Mouse (Mus musculus) macrophage (primary cell): ENCODE data around the gene Chrne. TPM values are rescaled to one million over a fixed set of nuclear protein-coding genes. Genes with fewer than 3 reads are reported as not detected.

Experiments used
- H3K27ac ChIP-seq: fragments of 350-480 bp; formaldehyde crosslinking; 2 replicates; pipeline ENCODE4 v1.9.0; 2021
- H3K36me3 ChIP-seq: fragments of 350-480 bp; formaldehyde crosslinking; 2 replicates; pipeline ENCODE4 v1.9.0; 2021; ENCODE audit errors: inconsistent target
- H3K4me3 ChIP-seq: fragments of 350-480 bp; formaldehyde crosslinking; 2 replicates; pipeline ENCODE4 v1.9.0; 2021; ENCODE audit errors: inconsistent target
- H3K79me2 ChIP-seq: fragments of 350-480 bp; formaldehyde crosslinking; 2 replicates; pipeline ENCODE4 v1.9.0; 2021; ENCODE audit errors: inconsistent target
- WGBS: methylation state at CpG from one replicate; pipeline ENCODE4 v1.1.7; 2026; ENCODE audit warnings: inconsistent platforms; ENCODE audit not compliant: missing documents; 5-methylcytosine and 5-hydroxymethylcytosine counted together
- polyA plus RNA-seq: library from polyadenylated mRNA; stranded (reverse); fragments of 250-400 nt; gene quantifications from 3 replicates; pipeline ENCODE4 v1.2.4, GENCODE M21; 2018; ENCODE audit warnings: inconsistent platforms

Gene Chrne
- polyA plus RNA-seq, 1 experiment from 2014 or later = not detected

GRCm38 (mm10) chr11:70655571-70656455 is 36.8 kb upstream of the Chrne start:
- Histone ChIP-seq H3K79me2 (peaks cover 34% of the 10 kb centered on the region), H3K36me3 (peaks cover 11% of the 10 kb centered on the region; the same call in 1 of the 2 replicates), H3K4me3 (peak overlapping the region; percentile 47), H3K27ac (peak overlapping the region; percentile 96)
- WGBS = 4% methylated on average over 61 of the region's 61 CpGs

DNA sequence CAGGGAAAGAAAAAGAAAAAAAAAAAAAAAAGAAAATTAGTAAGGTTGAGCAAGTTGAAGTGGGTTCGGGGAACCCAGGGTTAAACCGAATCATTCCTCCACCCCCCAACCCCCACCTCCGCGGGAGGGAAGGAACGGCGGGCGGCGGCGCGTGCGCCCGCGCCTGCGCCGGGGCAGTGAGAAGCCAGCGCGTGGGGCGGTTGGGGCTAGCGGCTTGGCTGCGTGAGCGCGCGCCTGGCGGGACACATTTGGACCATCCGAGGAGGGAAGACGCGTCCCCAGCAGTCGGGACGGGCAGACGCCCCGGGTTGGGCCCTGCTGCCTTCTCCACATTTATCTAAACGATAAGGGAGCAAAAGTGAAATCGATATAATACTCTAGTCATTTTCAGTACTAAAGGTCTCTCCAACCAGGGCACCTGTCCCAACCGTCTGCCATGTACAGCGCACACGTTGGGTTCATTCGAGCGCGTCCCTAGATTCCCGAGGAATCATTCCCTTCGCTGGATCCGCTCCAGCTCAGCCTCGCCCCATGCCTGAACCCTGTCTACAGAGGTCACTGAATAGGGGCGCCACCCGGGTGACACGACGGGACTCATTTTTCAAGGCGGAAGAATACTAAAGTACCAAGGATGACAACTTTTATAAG is 36.0 kb upstream of the Chrne start:
- peaks cover 12% of the 10 kb centered on the region; the same call in 1 of the 2 replicates for H3K36me3 ChIP-seq
- peak overlapping the region; percentile 96 for H3K27ac ChIP-seq
- H3K79me2 ChIP-seq = peaks cover 41% of the 10 kb centered on the region
- peak overlapping the region; percentile 79 for H3K4me3 ChIP-seq
- under 1% methylated on average over 45 of the region's 48 CpGs for WGBS

DNA sequence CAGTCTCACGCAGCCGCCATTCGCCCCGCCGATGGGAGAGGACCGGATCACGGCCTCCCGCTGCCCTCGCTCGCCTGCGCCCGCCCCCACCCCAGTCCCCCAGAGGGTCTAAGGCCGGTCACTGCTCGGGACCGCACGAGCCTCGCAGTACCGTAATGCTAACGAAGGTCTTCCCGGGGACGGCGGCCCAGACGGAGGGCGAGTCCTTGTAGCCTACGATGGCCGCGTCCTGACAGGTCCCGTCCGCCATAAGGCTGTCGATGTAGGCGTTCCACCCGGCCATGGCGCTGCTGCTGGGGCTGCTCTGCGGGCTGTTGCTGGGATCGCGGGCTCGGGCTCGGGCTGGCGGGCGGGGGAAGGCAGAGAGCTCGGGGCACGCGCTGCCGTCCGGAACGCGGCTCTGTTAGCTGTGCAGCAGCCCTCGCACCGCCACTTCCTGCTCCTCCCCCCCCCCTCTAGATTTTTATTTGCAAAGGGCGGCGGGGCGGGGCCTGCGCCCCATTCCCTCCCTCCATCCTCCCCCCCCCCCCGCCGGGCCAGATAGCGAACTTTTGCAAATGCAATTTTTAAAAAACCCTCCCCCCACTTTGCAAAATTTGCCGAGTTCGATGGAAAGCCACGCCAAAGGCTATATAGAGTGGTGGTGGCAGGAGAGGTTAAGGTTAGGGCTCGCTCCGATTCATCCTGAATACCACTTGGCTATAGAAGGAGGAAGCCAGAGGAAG is 35.3 kb upstream of the Chrne start, which contains the start of gene Pfn1:
Pfn1 (minus strand) TSS at position 447 of the 725 bp plus-strand sequence.
- Histone ChIP-seq H3K36me3 (peaks cover 19% of the 10 kb centered on the region; the same call in 1 of the 2 replicates), H3K27ac (peak within 1 kb of the TSS; percentile 96), H3K79me2 (peaks cover 48% of the 10 kb centered on the region), H3K4me3 (peak within 1 kb of the TSS; percentile 79)
- under 1% methylated on average over 57 of the region's 61 CpGs for WGBS

- H3K27ac ChIP-seq = peak overlapping the region; percentile 96
- H3K4me3 ChIP-seq = peak overlapping the region; percentile 79
- peaks cover 56% of the 10 kb centered on the region for H3K79me2 ChIP-seq
- WGBS = under 1% methylated on average over 51 of the region's 63 CpGs
- H3K36me3 ChIP-seq = peaks cover 24% of the 10 kb centered on the region; the same call in 1 of the 2 replicates
Measured at GRCm38 (mm10) chr11:70653345-70654197, 34.6 kb upstream of the Chrne start.

GRCm38 (mm10) chr11:70652884-70653344 is 33.9 kb upstream of the Chrne start:
- peak overlapping the region; percentile 79 for H3K4me3 ChIP-seq
- H3K36me3 ChIP-seq = peaks cover 24% of the 10 kb centered on the region; the same call in 1 of the 2 replicates
- peak overlapping the region; percentile 96 for H3K27ac ChIP-seq
- 14% methylated on average over 6 of the region's 6 CpGs for WGBS
- H3K79me2 ChIP-seq = peaks cover 63% of the 10 kb centered on the region

- Histone ChIP-seq H3K27ac (peak overlapping the region; percentile 96), H3K79me2 (peaks cover 68% of the 10 kb centered on the region), H3K4me3 (peak overlapping the region; percentile 79), H3K36me3 (peaks cover 24% of the 10 kb centered on the region; the same call in 1 of the 2 replicates)
- 24% methylated on average over 12 of the region's 12 CpGs for WGBS
Measured at GRCm38 (mm10) chr11:70652029-70652883, 33.2 kb upstream of the Chrne start.

DNA sequence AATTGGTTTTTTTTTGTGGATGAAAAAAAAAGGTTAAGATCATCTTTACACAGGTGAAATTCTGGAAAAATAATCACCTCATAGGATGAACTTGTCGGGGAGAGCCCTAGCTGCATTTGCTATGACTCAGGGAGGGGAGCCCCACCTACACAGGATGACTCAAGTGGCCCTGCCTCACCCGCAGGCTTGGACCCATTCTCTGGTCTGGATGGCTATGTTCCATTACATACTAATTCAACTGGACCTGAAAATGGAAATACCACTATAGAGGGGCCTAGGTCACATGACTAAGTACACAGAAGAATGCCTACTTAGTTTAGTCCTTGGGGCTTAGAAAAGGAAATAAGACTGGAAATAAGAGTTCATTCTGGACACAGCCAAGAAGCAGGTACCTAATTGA is 32.4 kb upstream of the Chrne start:
- peak overlapping the region; percentile 96 for H3K27ac ChIP-seq
- 21% methylated on average over 2 of the region's 2 CpGs for WGBS
- peaks cover 71% of the 10 kb centered on the region for H3K79me2 ChIP-seq
- H3K36me3 ChIP-seq = peaks cover 24% of the 10 kb centered on the region; the same call in 1 of the 2 replicates
- H3K4me3 ChIP-seq = peak overlapping the region; percentile 79; the same call in 1 of the 2 replicates

DNA sequence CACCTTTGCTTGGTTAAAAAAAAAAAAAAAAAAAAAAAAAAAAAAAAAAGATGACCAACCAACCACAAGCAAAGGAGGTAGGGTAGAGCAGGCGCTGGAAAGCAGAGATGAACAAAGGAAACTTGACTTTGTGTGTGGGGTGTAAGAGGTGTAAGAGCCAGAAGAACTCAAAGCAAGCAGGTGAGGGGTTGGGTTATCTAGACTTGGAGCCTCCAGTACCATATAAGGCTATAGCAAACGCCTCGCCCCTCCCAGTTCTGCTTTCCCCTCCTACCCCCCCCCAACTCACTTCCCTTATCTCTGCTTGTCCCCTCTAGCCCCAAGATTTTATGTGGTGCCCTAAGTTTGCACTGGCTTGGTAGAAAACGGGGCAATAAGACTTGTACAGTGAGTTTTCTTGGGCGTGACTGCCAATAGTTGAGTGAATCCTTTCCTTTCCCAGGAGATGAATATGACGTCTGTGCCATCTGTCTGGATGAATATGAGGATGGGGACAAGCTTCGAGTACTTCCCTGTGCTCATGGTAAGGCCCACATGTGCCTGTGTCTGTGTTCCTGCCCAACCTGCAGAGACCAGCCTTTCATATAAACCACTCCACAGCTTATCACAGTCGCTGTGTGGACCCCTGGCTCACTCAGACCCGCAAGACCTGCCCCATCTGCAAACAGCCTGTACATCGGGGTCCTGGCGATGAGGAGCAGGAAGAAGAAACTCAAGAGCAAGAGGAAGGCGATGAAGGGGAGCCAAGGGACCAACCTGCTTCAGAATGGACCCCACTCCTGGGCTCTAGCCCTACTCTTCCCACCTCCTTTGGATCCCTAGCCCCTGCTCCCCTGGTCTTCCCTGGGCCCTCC is 31.5 kb upstream of the Chrne start:
- H3K79me2 ChIP-seq = peaks cover 80% of the 10 kb centered on the region
- H3K36me3 ChIP-seq = peaks cover 27% of the 10 kb centered on the region; the same call in 1 of the 2 replicates
- WGBS = 39% methylated on average over 12 of the region's 12 CpGs
- H3K27ac ChIP-seq = peak overlapping the region; percentile 96
- no peak overlapping the region for H3K4me3 ChIP-seq

- WGBS = 78% methylated on average over 8 of the region's 8 CpGs
- no peak overlapping the region; the same call in 1 of the 2 replicates for H3K27ac ChIP-seq
- no peak overlapping the region for H3K4me3 ChIP-seq
- H3K79me2 ChIP-seq = peaks cover 88% of the 10 kb centered on the region
- peaks cover 40% of the 10 kb centered on the region; the same call in 1 of the 2 replicates for H3K36me3 ChIP-seq
Measured at GRCm38 (mm10) chr11:70649185-70649734, 30.2 kb upstream of the Chrne start.

DNA sequence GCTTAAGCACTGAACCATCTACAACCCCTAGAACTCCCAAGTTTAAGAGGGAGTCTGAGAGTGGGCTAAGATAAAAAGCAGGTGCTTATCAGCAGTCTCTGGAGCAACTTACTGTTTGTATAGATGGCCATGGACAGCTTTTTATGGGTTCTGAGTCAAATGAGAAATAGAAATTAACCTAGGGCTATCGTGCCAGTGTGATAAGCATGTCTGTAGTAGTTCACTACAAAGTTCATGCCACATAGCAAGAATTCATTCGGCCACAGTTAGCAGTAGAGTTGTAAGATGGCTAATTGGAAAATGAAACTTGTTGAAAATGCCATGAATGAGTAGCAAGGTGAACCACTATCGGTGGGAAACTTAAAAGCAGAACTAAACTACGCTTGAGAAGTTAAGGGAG is 29.5 kb upstream of the Chrne start:
- 13% methylated on average over 4 of the region's 4 CpGs for WGBS
- Histone ChIP-seq H3K36me3 (peaks cover 48% of the 10 kb centered on the region; the same call in 1 of the 2 replicates), H3K4me3 (peak overlapping the region; percentile 69), H3K79me2 (peaks cover 82% of the 10 kb centered on the region), H3K27ac (peak overlapping the region; percentile 85; the same call in 1 of the 2 replicates)

GRCm38 (mm10) chr11:70647716-70648420 is 28.9 kb upstream of the Chrne start:
- 5% methylated on average over 28 of the region's 28 CpGs for WGBS
- Histone ChIP-seq H3K4me3 (peak overlapping the region; percentile 69), H3K36me3 (peaks cover 53% of the 10 kb centered on the region; the same call in 1 of the 2 replicates), H3K27ac (peak overlapping the region; percentile 85), H3K79me2 (peaks cover 75% of the 10 kb centered on the region)
